Mouse (Mus musculus) retina, postnatal 1 day (tissue): Measurements from ENCODE around the gene L3mbtl2.
"Not testable (repeated sequence)": the region's sequence is repeated elsewhere in the genome, so short reads cannot be mapped to it uniquely, and the experiment has no call there.

Source experiments
- DNase-seq: peaks from one replicate; pipeline ENCODE4 v3.0.0-alpha.2; 2012

L3mbtl2 gene

GRCm38 (mm10) chr15:81663697-81664561 is at the start of gene L3mbtl2:
Gene L3mbtl2, plus strand, starts transcription at chr15:81663889.
- DNase-seq: peak; percentile 96

- DNase-seq: no peak
Measured at GRCm38 (mm10) chr15:81649516-81650455, 13.9 kb upstream of the L3mbtl2 start.

GRCm38 (mm10) chr15:81650636-81651035 is 13.1 kb upstream of the L3mbtl2 start:
- DNase-seq: no peak

- no peak for DNase-seq
Measured at GRCm38 (mm10) chr15:81661701-81662100, 2.0 kb upstream of the L3mbtl2 start.

- DNase-seq: no peak
Measured at GRCm38 (mm10) chr15:81663281-81663680, 408 bp upstream of the L3mbtl2 start.

GRCm38 (mm10) chr15:81666957-81667356 is 3.3 kb downstream of the L3mbtl2 start:
- DNase-seq: peak; percentile 25

GRCm38 (mm10) chr15:81670231-81670640 is 6.5 kb downstream of the L3mbtl2 start:
- peak; percentile 59 for DNase-seq

- DNase-seq: no peak
Measured at GRCm38 (mm10) chr15:81676637-81677036, 12.9 kb downstream of the L3mbtl2 start.

- no peak for DNase-seq
Measured at GRCm38 (mm10) chr15:81680301-81680805, 16.7 kb downstream of the L3mbtl2 start.

- no peak for DNase-seq
Measured at GRCm38 (mm10) chr15:81693366-81693966, 29.8 kb downstream of the L3mbtl2 start.

GRCm38 (mm10) chr15:81693967-81694881 is 30.5 kb downstream of the L3mbtl2 start:
- DNase-seq: peak; percentile 90

GRCm38 (mm10) chr15:81694891-81695290 is 31.2 kb downstream of the L3mbtl2 start:
- no peak for DNase-seq

GRCm38 (mm10) chr15:81697175-81697574 is 33.5 kb downstream of the L3mbtl2 start, which contains the start of gene Chadl:
Gene Chadl, minus strand, starts transcription at chr15:81697287.
- peak; percentile 54 for DNase-seq

- peak; percentile 56 for DNase-seq
Measured at GRCm38 (mm10) chr15:81697847-81698246, 34.2 kb downstream of the L3mbtl2 start.

- DNase-seq: no peak
Measured at GRCm38 (mm10) chr15:81698532-81698931, 34.8 kb downstream of the L3mbtl2 start.

GRCm38 (mm10) chr15:81700161-81700560 is 36.5 kb downstream of the L3mbtl2 start:
- DNase-seq: no peak

GRCm38 (mm10) chr15:81700601-81701000 is 36.9 kb downstream of the L3mbtl2 start:
- no peak for DNase-seq

GRCm38 (mm10) chr15:81701350-81701749 is 37.7 kb downstream of the L3mbtl2 start:
- DNase-seq: not testable (repeated sequence)

GRCm38 (mm10) chr15:81702306-81703093 is 38.8 kb downstream of the L3mbtl2 start:
- no peak for DNase-seq

GRCm38 (mm10) chr15:81703094-81703489 is 39.4 kb downstream of the L3mbtl2 start:
- DNase-seq: no peak

- no peak for DNase-seq
Measured at GRCm38 (mm10) chr15:81708991-81709390, 45.3 kb downstream of the L3mbtl2 start.
